Mouse (Mus musculus): ENCODE measurements around the gene Kcp. TPM values are rescaled to one million over a fixed set of nuclear protein-coding genes. Genes with fewer than 3 reads are reported as not detected.
A peak's percentile ranks its signal among the peaks of the same experiment; 100 is the strongest.

Gene Kcp
- 14.0 and 14.1 TPM in 2 replicates for polyA plus RNA-seq (2015; fragmentation: Nextera tagmentation; extraction: Ambion mirVana)

GRCm38 (mm10) chr6:29507447-29508309 is at the start of gene Kcp:
Gene Kcp, minus strand, starts transcription at chr6:29507952.
- Histone ChIP-seq H3K4me2 (peak within 1 kb of the TSS; percentile 87), H3K27me3 (0 out of 2 replicates have a peak, but pooled peaks cover 3% of the 10 kb centered on the region), H3K27ac (no peak within 1 kb of the TSS), H3K36me3 (no peaks in the 10 kb centered on the region), H3K9me3 (no peaks in the 10 kb centered on the region), H3K9ac (peak within 1 kb of the TSS; percentile 42), H3K4me3 (peak within 1 kb of the TSS; percentile 59), H3K4me1 (peaks cover 11% of the 10 kb centered on the region; the same call in 1 of the 2 replicates)
- peak; percentile 66; the same call in 1 of the 2 replicates for ATAC-seq (ENCODE audit: borderline replicate concordance, extremely low read depth, low FRiP score, low TSS enrichment)
- under 1% methylated on average over 43 of the region's 47 CpGs for WGBS

- no peak for ATAC-seq (ENCODE audit: borderline replicate concordance, extremely low read depth, low FRiP score, low TSS enrichment)
- Histone ChIP-seq H3K36me3 (peaks cover 66% of the 10 kb centered on the region), H3K9me3 (no peaks in the 10 kb centered on the region)
These were observed 49.4 kb upstream of the Kcp start for GRCm38 (mm10) chr6:29557112-29557511.

DNA sequence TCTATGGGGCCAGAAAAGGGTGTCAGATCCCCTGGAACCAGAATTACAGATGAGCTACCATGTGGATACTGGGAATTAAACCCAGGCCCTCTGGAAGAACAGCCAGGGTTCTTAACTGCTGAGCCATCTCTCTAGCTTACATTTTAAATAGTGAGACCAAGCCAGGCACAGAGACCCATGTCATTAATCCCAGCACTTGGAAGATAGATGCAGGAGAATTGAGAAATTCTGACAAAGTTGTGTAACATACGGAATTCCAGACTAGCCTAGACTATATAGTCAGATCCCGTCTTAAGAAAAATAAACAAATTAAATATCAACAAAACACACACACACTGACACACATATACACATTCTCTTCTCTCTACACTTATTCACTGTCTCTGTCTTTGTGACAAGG is 44.8 kb upstream of the Kcp start:
- H3K4me1 ChIP-seq, result no peaks in the 10 kb centered on the region
- no peaks in the 10 kb centered on the region for H3K27me3 ChIP-seq
- H3K36me3 ChIP-seq, result peaks cover 76% of the 10 kb centered on the region
- no peak overlapping the region for H3K4me3 ChIP-seq
- ATAC-seq (ENCODE audit: borderline replicate concordance, extremely low read depth, low FRiP score, low TSS enrichment), result no peak
- no peaks in the 10 kb centered on the region for H3K9me3 ChIP-seq
- H3K27ac ChIP-seq, result no peak overlapping the region
- 36% methylated on average over 2 of the region's 2 CpGs for WGBS
- no peak overlapping the region for H3K4me2 ChIP-seq
- H3K9ac ChIP-seq, result no peak overlapping the region

More at GRCm38 (mm10) chr6:29557112-29557511, 49.4 kb upstream of the Kcp start:
- no peak overlapping the region for H3K4me2 ChIP-seq
- WGBS, result 86% methylated on average over 2 of the region's 2 CpGs
- no peaks in the 10 kb centered on the region for H3K27me3 ChIP-seq
- H3K4me3 ChIP-seq, result no peak overlapping the region
- H3K9ac ChIP-seq, result no peak overlapping the region
- no peaks in the 10 kb centered on the region for H3K4me1 ChIP-seq
- no peak overlapping the region for H3K27ac ChIP-seq

GRCm38 (mm10) chr6:29548086-29548485 is 40.3 kb upstream of the Kcp start:
- H3K27ac ChIP-seq, result no peak overlapping the region
- ATAC-seq (ENCODE audit: borderline replicate concordance, extremely low read depth, low FRiP score, low TSS enrichment), result no peak
- WGBS, result 90% methylated on average over 1 of the region's 1 CpGs
- no peak overlapping the region for H3K4me2 ChIP-seq
- no peaks in the 10 kb centered on the region for H3K27me3 ChIP-seq
- no peaks in the 10 kb centered on the region for H3K4me1 ChIP-seq
- no peak overlapping the region for H3K9ac ChIP-seq
- H3K4me3 ChIP-seq, result no peak overlapping the region
- H3K36me3 ChIP-seq, result peaks cover 81% of the 10 kb centered on the region
- no peaks in the 10 kb centered on the region for H3K9me3 ChIP-seq

DNA sequence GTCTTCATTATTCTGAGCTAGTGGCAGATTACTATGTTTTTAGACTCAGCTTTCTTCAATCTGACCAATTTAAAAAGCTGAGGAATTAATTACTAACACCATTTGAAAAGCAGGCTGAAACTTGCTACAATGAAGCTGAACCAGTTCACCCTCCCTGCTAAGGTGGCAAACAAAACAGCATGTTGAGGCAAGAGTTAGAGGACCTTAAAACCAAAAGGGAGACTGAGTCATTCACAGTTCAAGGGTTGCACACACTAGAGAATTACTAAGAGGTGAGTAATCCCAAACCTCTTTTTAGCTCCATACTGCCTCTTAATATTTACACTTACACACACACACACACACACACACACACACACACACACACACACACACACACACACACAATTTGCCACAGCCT is 39.8 kb upstream of the Kcp start:
- Histone ChIP-seq H3K36me3 (peaks cover 84% of the 10 kb centered on the region), H3K4me1 (no peaks in the 10 kb centered on the region), H3K4me3 (no peak overlapping the region), H3K27ac (no peak overlapping the region), H3K4me2 (no peak overlapping the region), H3K27me3 (no peaks in the 10 kb centered on the region), H3K9me3 (no peaks in the 10 kb centered on the region), H3K9ac (no peak overlapping the region)
- ATAC-seq (ENCODE audit: borderline replicate concordance, extremely low read depth, low FRiP score, low TSS enrichment), result no peak

- H3K4me2 ChIP-seq, result no peak overlapping the region
- peaks cover 82% of the 10 kb centered on the region for H3K36me3 ChIP-seq
- WGBS, result 91% methylated on average over 2 of the region's 2 CpGs
- no peaks in the 10 kb centered on the region for H3K9me3 ChIP-seq
- H3K4me1 ChIP-seq, result no peaks in the 10 kb centered on the region
- H3K27me3 ChIP-seq, result no peaks in the 10 kb centered on the region
- no peak for ATAC-seq (ENCODE audit: borderline replicate concordance, extremely low read depth, low FRiP score, low TSS enrichment)
- H3K4me3 ChIP-seq, result no peak overlapping the region
- H3K9ac ChIP-seq, result no peak overlapping the region
- no peak overlapping the region for H3K27ac ChIP-seq
These were observed 37.9 kb upstream of the Kcp start for GRCm38 (mm10) chr6:29545611-29546010.

DNA sequence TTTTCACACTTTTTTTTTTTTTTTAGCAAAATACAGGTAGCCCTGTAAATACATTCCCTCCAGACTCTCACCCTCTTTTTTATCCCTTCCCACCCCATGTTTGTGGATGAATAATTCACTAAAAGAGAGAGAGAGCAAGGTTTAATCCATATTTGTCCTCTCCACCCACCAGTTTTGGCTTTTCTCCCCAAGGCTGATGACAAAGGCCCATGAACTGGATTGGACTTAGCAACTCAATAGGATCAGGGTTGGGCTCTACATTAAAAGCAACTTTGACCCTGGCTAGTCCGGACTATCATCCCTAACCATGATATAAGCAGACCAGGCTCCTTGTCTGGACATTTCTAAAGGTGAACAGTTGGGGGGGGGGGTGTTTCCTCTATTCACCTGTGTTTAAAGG is 33.2 kb upstream of the Kcp start:
- H3K27ac ChIP-seq, result no peak overlapping the region
- H3K9me3 ChIP-seq, result no peaks in the 10 kb centered on the region
- no peak overlapping the region for H3K4me3 ChIP-seq
- H3K27me3 ChIP-seq, result no peaks in the 10 kb centered on the region
- H3K9ac ChIP-seq, result no peak overlapping the region
- no peak overlapping the region for H3K4me2 ChIP-seq
- H3K36me3 ChIP-seq, result peaks cover 56% of the 10 kb centered on the region
- no peaks in the 10 kb centered on the region for H3K4me1 ChIP-seq
- no peak for ATAC-seq (ENCODE audit: borderline replicate concordance, extremely low read depth, low FRiP score, low TSS enrichment)
- 97% methylated on average over 1 of the region's 1 CpGs for WGBS

GRCm38 (mm10) chr6:29540223-29540622 is 32.5 kb upstream of the Kcp start:
- no peaks in the 10 kb centered on the region for H3K27me3 ChIP-seq
- H3K4me1 ChIP-seq, result no peaks in the 10 kb centered on the region
- peaks cover 49% of the 10 kb centered on the region for H3K36me3 ChIP-seq
- WGBS, result 82% methylated on average over 6 of the region's 6 CpGs
- H3K4me2 ChIP-seq, result no peak overlapping the region
- H3K9ac ChIP-seq, result no peak overlapping the region
- no peak overlapping the region for H3K27ac ChIP-seq
- H3K4me3 ChIP-seq, result no peak overlapping the region
- ATAC-seq (ENCODE audit: borderline replicate concordance, extremely low read depth, low FRiP score, low TSS enrichment), result no peak
- no peaks in the 10 kb centered on the region for H3K9me3 ChIP-seq

DNA sequence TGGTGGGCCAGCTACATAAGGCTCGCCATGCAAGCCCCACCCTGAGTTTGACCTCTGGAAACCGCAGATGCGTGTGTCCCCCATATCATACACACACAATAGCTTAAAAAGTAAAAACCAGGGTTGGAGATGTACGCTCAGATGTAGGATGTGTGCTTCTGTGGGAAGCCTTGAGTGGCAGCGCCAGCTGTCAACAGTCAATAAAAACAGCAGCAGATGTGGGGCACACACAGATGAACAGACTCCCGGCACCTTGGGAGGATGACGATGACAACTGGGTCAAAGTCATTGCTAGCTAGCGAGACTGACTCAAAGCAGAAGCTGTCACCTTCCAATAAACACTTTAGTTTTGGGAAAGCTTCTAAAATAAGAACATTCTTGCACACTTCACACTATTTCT is 31.8 kb upstream of the Kcp start:
- H3K36me3 ChIP-seq, result peaks cover 42% of the 10 kb centered on the region
- no peak overlapping the region for H3K27ac ChIP-seq
- ATAC-seq (ENCODE audit: borderline replicate concordance, extremely low read depth, low FRiP score, low TSS enrichment), result no peak
- no peaks in the 10 kb centered on the region for H3K9me3 ChIP-seq
- no peak overlapping the region for H3K9ac ChIP-seq
- WGBS, result 87% methylated on average over 8 of the region's 8 CpGs
- H3K27me3 ChIP-seq, result no peaks in the 10 kb centered on the region
- no peaks in the 10 kb centered on the region for H3K4me1 ChIP-seq
- no peak overlapping the region for H3K4me3 ChIP-seq
- H3K4me2 ChIP-seq, result no peak overlapping the region

DNA sequence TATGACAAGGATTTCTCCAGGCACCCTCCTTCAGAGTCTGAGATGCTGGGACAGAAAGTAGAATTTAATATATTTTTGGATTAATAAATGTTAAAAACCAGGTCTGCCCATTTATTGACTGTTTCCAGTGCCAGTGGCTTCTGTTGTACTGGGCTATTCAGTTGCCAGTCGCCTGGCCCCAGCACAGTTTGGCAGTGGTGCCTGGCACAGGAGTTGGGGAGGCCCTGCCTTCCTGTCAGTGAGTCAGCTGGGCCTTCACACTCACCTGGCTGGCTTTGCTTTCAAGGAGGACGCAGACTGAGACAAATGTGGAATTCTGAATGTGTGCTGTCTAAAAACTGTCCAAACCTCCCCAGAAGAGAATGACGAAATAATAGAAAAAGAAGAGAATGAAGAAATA is 29.5 kb upstream of the Kcp start:
- no peak for ATAC-seq (ENCODE audit: borderline replicate concordance, extremely low read depth, low FRiP score, low TSS enrichment)
- Histone ChIP-seq H3K9ac (no peak overlapping the region), H3K27me3 (no peaks in the 10 kb centered on the region), H3K4me2 (no peak overlapping the region), H3K36me3 (peaks cover 21% of the 10 kb centered on the region), H3K27ac (no peak overlapping the region), H3K9me3 (no peaks in the 10 kb centered on the region), H3K4me1 (no peaks in the 10 kb centered on the region), H3K4me3 (no peak overlapping the region)
- WGBS, result 75% methylated on average over 3 of the region's 3 CpGs

DNA sequence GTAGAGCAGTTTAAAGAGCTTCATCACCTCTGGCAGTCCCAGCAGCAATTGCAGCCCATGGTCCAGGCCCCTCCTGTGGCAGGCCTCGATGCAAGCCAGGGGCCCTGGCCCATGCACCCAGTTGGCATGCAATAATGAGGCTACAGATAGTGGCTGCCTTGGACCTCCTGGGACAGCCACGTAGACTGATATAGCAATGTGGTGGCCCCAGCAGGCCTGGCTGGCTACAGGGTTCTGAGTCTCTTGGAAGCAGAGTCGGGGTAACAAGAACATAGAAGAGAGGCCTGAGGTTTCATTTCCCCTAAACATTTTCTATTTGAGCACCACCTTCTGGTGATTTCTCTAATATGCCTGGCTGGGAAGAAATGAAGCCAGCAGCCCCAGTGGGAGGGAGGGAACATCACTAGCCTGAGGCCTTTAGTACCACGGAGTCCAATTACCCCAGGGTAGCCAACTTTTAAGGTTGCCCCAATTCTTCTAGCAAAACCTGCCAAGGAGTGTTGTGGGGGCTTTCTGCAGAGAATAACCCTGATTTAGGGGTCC is 29.0 kb upstream of the Kcp start:
- 66% methylated on average over 4 of the region's 4 CpGs for WGBS
- Histone ChIP-seq H3K36me3 (peaks cover 16% of the 10 kb centered on the region), H3K9me3 (no peaks in the 10 kb centered on the region), H3K27ac (no peak overlapping the region), H3K4me2 (no peak overlapping the region), H3K4me1 (no peaks in the 10 kb centered on the region), H3K4me3 (no peak overlapping the region), H3K27me3 (no peaks in the 10 kb centered on the region), H3K9ac (no peak overlapping the region)
- ATAC-seq (ENCODE audit: borderline replicate concordance, extremely low read depth, low FRiP score, low TSS enrichment), result no peak

DNA sequence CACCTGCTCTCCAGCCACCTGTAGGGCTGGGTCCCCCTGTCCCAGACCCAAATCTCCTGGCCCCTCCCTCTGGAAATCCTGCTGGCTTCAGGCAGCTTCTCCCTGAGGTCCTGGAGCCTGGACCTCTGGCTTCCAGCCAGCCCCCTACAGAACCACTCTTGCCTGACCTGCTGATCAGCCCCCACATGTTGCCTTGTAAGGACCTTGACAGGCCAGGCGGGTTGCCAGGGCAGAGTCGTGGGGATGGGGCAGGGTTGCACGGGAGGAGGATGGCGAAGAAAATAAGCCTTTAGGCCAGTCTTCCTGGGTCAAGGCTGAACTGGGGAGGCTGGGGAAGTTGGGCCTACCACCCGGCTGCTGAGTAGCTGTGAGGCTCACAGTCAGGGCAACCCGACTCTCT is 27.6 kb upstream of the Kcp start:
- peaks cover 2% of the 10 kb centered on the region; the same call in 1 of the 2 replicates for H3K27me3 ChIP-seq
- H3K9ac ChIP-seq, result no peak overlapping the region
- WGBS, result 65% methylated on average over 6 of the region's 6 CpGs
- no peaks in the 10 kb centered on the region for H3K4me1 ChIP-seq
- peaks cover 7% of the 10 kb centered on the region for H3K36me3 ChIP-seq
- no peak overlapping the region for H3K4me3 ChIP-seq
- no peak overlapping the region for H3K27ac ChIP-seq
- no peak overlapping the region for H3K4me2 ChIP-seq
- H3K9me3 ChIP-seq, result no peaks in the 10 kb centered on the region
- no peak for ATAC-seq (ENCODE audit: borderline replicate concordance, extremely low read depth, low FRiP score, low TSS enrichment)
